Mouse (Mus musculus) MN1 (cell line): ENCODE results near the gene Clec2i.
"Not testable (repeated sequence)": the region's sequence is repeated elsewhere in the genome, so short reads cannot be mapped to it uniquely, and the experiment has no call there.

ENCODE experiments used
- DNase-seq: peaks from one replicate; pipeline ENCODE4 v3.0.0-alpha.2; 2016; ENCODE audit warnings: low spot score

Clec2i gene

DNA sequence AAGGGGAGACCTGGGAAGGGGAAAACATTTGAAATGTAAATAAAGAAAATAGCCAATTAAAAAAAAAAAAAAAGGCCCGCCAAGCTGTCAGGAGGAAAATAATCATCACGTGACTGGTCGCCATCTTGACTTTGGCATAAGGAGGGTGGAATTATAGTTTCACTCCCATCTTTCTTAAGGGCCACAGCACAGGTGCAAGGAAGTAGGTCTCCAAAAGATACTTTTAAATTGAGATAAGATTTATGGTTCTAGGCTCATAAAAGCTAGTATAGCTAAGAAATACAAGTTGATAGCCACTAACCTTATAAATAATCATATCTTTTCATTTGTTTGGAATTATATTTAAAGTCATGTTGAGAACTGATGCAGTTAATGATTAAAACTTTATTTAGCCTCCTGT lies 32.5 kb upstream of the Clec2i start:
- DNase-seq, result no peak

DNA sequence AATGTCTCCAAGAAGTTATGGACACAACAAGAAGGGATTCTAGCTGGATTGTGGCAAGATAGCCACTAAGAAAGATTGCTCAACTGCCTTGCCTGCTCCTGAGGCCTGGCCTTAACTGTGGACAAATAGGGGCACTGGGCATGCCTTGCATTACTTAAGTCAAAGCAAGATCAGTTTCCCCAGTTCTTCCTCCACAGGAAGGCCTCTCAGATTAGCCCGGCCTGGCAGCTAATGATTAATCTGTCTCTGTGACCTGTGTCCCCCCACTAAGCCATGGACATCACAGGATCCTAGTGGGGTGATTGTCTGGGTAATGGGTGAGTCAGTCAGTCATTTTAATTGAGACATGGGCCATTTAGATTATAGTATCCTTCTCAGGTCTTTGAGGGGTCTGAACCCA lies 31.9 kb upstream of the Clec2i start:
- no peak for DNase-seq

DNA sequence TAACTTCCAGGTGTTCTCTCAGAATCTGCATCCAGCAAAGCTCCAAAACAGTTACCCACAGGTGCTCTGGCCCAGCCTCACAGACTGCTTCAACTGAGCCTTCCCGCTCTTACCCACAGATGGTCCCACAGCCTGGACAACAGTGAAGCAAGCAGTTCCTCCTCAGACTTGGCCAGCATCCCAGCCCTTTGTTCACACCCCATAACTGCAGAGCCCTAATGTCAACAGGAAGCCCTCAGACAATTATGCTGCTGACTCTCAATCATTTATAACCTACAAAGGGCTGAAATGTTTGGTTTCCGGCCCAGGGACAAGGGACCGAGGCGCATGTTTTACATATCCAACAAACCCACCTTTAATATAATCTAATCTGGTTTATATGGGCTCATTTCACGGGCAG lies 31.1 kb upstream of the Clec2i start:
- DNase-seq, result no peak

DNA sequence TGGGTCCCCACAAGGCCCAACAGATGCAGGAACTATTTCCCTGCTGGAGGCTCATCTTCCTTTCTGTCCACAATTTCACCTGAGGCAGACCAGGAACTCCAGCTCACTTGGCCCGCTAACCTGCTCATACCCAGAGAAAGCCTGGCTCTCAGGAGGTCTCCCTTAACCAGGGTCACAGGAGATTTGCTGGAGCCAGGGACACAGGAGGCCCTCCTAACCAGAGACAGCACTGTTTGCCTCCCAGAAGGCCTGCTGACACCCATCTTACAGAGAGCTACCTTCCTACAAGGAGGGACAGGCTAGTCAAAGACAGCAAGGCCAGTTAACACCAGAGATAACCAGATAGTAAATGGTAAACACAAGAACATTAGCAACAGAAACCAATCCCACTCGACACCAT lies 29.4 kb upstream of the Clec2i start:
- no peak for DNase-seq

DNA sequence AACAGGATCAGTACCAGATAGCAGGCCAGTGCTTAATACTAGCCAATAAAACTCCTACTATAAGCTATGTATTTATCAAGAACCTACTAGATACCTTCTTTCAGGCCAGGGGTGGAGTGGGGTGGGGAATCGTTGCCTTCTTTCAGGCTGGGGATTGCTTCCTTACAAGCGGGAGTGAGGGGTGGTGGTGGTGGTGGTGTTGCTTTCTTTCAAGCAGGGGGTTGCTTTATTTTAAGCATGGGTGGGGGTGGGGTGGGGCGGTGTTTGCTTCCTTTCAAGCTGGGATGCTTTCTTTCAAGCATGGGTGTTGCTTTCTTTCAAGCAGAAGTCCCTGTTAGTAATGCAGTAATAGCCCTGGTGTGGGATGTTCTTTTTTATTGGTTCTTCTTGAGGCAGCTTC lies 18.5 kb upstream of the Clec2i start:
- DNase-seq, result no peak

DNA sequence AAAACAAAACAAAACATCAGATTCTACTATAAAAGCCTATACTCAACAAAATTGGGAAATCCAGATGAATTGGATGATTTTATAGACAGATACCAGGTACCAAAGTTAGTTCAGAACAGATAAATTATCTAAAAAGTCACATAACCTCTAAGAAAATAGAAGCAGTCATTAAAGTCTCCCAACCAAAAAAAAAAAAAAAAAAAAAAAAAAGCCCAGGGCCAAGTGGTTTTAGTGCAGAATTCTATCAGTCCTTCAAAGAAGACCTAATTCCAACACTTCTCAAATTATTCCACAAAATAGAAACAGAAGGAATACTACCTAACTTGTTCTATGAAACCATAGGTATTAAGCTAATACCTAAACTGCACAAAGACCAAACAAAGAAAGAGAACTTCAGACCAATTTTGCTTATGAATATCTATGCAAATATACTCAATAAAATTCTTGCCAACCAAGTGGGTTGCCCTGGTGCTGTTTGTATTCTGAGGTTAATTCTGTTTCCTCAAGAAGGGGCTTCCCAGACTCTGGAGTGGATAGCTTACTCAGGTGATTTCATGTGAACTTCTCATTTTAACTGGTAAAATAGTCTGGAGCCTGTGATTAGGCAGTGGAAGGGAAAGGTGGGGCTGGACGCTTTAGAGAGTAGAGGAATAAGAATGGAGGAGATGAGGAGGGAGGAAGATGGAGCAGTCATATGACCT lies 15.3 kb upstream of the Clec2i start:
- DNase-seq, result no peak

DNA sequence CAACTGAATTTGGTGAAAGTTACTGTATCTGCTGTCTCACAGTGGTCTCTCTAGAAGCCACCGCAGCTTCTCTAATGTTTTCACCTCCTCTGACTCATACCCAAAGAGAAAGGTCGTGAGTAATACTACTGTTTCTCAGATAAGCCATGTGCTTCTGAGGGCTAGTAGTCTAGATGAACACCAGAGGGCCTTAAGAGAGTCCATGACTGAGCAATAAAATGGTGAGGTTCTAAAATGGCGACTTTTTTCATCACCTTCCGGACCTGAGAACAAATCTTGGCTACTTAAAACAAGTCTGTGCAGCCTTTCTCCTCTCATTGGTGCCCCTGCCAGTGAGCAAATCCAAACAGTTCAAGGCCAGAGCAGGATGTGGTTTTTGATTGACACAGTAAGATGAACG lies 1.4 kb downstream of the Clec2i start:
- DNase-seq, result no peak

DNA sequence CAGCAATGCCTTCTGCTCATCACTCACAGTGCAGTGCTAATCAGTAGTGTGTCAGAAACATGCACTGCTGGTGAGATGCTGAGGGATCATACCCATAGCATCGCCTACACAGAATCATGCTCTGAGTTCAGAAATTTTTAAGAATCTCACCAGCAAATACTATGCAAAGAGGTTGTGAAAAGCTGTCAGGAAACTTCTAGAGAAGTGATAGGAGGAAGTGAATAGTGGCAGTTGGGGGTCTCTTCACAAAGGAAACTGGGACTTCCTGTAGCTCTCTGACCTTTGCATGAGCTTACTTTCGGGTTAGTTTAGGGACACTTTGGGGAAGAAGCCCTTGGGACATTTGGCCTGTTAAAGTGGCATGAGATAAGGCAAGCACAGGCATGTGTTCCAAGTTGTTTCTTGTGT lies 3.6 kb downstream of the Clec2i start, which contains the start of gene BC035044:
TSS of gene BC035044 (minus strand) at position 179 of the 408 bp plus-strand sequence.
- no peak for DNase-seq

DNA sequence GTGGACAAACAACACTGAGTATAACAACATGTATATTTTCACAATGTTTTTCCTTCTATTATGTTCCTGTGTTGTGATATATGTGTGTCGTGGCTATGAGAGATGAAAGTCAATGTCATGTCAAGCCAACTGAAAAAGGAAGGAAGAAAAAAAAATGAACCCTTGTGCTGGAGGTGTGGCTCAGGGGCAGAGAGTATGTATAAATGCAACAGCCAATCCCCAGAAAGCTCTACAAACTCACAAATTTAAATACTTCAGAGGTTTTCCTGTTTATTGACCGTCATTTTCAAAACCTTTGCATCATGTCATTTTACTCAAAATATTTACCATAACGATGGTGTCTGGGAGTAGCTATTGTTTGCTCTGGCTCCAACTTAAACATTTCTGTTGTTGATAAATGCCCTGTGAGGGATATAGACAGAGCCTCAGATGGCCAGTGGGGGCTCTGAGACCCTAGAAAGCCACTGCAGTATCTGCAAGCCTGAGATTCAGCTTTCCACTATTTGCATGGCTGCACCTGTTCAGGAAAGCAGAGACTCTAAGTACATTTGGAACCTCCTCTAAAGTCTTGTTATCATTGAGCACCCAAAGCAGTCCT lies 8.1 kb downstream of the Clec2i start:
- no peak for DNase-seq

DNA sequence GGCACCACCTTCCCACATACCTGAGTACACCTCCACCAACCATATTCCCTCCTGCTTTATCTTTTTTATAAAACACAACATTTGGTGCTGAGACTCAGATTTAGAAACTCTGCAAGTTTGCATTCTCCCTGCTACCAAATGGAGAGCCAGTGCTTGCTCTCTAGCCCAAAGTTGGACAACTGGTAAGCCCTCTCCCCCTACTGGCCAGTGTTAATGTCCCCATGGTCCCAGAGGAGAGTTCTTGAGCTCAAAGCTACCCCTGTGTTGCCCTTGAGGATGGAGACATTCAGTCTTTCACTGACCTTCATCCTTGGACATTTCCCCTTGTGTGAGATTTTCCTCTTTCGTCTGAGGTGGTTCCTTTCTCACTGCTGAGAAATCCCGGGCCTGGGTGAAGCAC lies 12.7 kb downstream of the Clec2i start:
- no peak for DNase-seq

DNA sequence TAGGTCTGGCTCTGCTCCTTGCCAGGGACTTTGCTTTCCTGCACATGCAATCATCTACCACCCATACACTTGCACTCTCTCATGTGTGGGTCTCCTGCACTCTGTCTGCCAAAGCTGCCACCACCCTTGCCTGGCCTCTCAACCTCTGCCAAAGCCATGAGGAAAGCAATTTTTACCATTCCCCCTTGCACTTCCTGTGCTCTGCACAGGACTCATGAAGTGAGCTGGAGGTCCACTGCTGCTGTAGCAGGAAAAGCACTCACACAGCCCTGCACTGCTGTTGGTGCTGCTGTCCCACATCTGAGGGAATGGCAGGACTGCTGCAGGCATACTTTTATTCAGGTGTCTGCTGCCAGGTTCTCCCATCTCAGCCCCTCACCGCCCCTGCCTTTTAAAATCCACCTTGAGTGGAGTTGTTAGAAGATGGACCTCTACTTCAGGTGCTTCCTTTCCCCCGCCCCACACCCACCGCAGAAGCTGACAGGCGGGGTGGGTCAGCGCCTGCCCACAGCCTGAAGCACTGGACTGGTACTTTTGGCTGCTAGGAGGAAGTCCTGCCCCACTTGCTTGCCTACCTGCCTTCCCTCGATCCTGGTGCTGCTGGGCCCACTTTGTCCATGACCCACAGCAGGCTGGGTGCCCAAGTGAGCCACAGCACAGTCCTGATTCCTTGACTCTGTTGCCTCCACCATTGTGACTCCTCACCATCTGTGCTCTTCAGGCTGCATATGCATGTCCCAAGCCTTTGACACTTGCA lies 13.6 kb downstream of the Clec2i start:
- DNase-seq, result not testable (repeated sequence)

DNA sequence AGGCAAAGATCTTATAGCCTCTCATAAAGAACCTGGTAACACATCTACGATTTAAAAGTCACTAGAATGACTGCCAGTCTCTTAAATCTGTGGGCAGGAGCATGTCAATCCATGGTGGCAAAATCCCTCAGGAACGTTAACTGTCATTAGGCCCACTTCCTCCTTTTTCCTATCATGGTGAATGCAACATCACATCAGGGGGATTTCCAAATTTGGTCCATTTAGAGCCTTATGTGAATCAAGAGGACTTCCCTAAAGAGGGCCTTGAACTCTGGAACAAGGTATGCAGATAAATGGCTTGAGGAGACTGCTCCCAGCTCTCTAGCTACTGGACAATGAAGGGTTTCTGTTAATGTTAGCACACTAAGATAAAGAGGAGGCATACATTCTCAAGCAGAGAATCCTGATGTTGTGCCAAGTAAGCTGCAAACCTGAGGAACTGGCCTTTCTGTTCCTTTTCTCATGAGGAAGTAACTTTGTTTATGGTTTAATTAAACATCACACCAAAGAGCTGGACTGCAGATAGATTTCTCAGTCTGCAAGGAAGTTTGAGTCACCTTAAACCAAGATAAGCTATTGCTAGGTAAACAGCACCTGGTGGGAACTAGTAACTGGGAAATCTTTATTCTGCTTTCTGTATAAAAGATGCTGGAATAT lies 26.3 kb downstream of the Clec2i start:
- no peak for DNase-seq

DNA sequence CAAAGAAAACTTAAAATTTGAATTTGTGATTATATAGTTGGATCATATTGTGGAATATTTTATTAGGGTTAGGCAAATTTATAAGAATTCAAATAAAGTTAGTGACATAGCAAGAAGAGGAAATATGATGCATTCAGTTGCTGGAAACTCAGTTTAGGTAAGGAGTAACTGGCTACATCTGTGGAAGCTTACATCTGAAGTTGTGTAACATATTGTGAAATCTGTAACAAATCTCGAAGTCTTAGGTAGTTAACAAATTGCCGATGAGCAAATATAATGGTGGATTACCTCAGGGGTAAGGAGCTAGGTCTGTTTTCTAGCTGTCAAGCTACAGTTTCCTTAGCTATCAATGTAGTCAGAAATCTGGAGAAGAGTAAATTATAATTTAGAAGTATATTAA lies 29.9 kb downstream of the Clec2i start:
- no peak for DNase-seq

DNA sequence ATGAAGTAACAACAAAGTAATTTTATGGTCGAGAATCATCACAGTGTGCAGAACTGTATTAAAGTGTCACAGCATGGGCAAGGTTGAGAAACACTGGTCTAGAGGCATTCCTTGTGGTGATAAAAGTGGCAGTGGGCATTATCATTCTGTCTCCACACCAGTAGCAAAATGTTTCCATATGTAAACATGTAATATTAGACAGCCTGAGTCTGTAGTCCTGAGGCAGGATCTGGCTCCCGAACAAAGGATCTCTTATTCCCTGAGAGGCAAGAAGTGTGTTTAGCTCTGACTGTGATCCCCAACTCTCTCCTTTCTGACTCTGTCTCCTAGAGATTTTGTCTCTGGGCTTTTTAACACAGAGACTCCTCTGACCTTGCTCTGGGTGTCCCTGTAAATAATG lies 45.7 kb downstream of the Clec2i start:
- no peak for DNase-seq

DNA sequence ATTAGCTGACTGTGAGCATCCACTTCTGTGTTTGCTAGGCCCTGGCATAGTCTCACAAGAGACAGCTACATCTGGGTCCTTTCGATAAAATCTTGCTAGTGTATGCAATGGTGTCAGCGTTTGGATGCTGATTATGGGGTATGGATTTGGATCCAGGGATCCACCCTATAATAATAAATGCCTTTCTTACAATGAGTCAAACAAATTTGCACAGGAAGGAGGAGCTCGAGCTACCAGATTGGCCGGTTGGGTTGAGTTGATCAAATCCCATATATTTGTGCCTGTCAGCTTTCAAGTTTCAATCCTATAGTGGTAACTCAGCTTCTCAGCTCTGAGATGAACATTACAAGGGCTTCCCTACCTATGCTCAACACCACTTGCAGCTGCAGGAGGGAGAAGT lies 46.7 kb downstream of the Clec2i start, which contains the start of gene Clec2g:
TSS of gene Clec2g (plus strand) at position 301 of the 400 bp plus-strand sequence.
- DNase-seq, result not testable (repeated sequence)

DNA sequence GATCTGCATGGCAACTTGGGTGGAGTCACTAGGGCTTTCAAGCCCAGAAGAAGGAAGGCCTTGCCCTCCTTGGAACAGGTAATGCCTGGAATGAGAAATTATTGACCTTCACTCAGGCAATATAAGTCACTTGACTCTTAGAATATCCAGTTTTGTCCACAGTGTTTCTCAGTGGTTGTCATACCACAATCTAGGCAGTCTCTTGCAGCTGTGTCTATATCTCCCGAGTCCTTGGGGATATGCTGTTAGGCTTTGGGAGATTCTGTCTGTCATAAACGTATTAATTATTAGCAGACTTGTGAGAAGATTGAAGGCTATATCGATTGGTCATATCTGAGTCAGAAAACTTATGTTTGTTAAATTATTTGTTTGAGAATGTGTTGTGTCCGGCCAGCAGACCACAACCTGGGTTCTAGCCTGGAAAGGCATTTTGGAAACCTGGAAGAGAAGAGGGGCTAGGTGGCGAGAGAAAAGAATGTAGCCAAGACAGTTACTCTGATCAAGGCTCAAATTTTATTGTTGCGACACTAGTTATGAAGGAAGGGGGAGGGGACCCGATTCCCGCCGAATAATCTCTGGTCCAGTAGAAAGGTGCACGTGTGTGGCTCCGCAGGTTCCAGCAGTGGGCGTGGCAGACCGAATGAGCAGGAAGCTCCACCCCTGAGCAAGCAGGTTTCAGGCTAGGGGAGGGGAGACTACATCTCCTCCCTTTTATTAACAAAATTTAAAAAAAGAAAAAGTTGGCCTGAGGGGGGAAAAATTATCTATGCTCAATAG lies 48.7 kb downstream of the Clec2i start:
- not testable (repeated sequence) for DNase-seq

DNA sequence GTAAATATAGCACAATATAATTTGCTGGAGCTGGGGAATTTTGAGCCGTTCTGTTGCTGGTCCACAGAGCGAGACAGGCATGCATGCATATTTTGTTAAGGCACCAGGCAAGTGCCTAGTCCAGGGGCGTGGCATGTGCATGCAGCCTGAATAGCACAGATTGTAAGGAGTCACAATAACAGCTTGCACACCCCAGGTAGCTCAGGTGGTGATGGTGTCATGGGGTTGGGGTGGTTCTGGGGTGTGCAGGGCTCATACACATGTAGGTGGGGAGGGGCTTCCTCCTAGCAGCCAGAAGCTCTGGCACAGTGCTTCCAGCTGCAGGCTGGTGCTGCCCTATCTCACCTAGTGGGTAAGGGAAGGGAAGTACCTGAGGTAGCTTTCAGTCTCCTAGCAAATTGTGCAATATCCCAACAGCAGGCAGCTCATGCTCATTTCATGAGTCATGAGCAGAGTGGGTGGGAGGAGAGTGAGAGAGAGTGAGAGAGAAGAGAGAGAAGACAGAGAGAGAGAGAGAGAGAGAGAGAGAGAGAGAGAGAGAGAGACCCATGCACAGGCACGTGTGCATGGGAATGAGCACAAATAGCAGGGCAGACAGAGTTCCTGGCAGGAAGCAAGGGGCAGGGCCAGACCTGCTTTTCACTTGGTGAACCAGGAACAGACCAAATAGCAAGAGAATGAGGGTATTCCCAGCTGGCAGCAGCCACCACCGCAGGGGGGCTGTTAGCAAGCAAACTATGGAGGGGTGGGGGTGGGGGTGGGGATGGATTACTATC lies 54.4 kb downstream of the Clec2i start:
- no peak for DNase-seq

DNA sequence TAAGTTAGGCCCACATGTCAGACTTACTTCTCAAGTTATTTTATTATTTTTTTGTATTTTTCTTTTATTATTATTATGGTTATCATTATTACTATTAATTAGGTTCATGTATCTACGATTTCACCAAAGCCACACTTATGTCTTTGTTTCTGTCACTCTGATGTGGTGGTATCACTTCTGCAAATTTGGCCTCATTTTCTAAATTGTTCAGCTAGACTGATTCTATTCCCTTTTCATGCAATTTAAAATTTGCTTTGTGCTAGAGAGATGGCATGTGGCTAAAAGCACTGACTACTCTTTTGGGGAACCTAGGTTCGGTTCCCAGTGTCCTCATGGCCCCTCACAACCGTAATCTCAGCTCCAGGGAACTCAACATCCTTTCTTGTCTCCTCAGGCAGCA lies 58.2 kb downstream of the Clec2i start:
- no peak for DNase-seq
